Mouse (Mus musculus) B cell, adult 2 months (primary cell): ENCODE measurements around the gene Polr3c.
"Not testable (repeated sequence)": the region's sequence is repeated elsewhere in the genome, so short reads cannot be mapped to it uniquely, and the experiment has no call there.

Experiments used
- DNase-seq, 2 experiments: peaks; one replicate each; pipeline ENCODE4 v3.0.0; 2022

The Polr3c gene

GRCm38 (mm10) chr3:96707903-96708683, 19.3 kb downstream of the Polr3c start, which contains the start of gene Nudt17:
TSS of gene Nudt17 (minus strand) at chr3:96708562.
- DNase-seq = peak; percentile 80 to 86

GRCm38 (mm10) chr3:96706984-96707383, 20.4 kb downstream of the Polr3c start:
- DNase-seq = no peak

- no peak for DNase-seq
Observed at GRCm38 (mm10) chr3:96706217-96706616, 21.2 kb downstream of the Polr3c start.

- DNase-seq = peak; percentile 56 to 57
Observed at GRCm38 (mm10) chr3:96704778-96705177, 22.6 kb downstream of the Polr3c start.

- no peak for DNase-seq
Observed at GRCm38 (mm10) chr3:96701003-96701402, 26.4 kb downstream of the Polr3c start.

GRCm38 (mm10) chr3:96700376-96700775, 27.1 kb downstream of the Polr3c start:
- peak; percentile 50 to 57 for DNase-seq

GRCm38 (mm10) chr3:96698993-96699690, 28.3 kb downstream of the Polr3c start:
- DNase-seq = no peak

- DNase-seq = peak; percentile 88 to 90
Observed at GRCm38 (mm10) chr3:96696766-96697732, 30.4 kb downstream of the Polr3c start.

- peak; percentile 69 to 72 for DNase-seq
Observed at GRCm38 (mm10) chr3:96696198-96696765, 31.1 kb downstream of the Polr3c start, which contains the start of gene Pias3. TSS of gene Pias3 (plus strand) at chr3:96696384.

GRCm38 (mm10) chr3:96693579-96693978, 33.8 kb downstream of the Polr3c start:
- DNase-seq = no peak

GRCm38 (mm10) chr3:96692506-96692905, 34.9 kb downstream of the Polr3c start:
- DNase-seq = no peak

- no peak for DNase-seq
Observed at GRCm38 (mm10) chr3:96690298-96690697, 37.1 kb downstream of the Polr3c start.

GRCm38 (mm10) chr3:96688854-96689253, 38.6 kb downstream of the Polr3c start:
- DNase-seq = no peak

- DNase-seq = not testable (repeated sequence)
Observed at GRCm38 (mm10) chr3:96686057-96686456, 41.4 kb downstream of the Polr3c start.

GRCm38 (mm10) chr3:96684822-96685156, 42.6 kb downstream of the Polr3c start:
- DNase-seq = no peak

GRCm38 (mm10) chr3:96684151-96684821, 43.1 kb downstream of the Polr3c start:
- DNase-seq = no peak

- DNase-seq = no peak
Observed at GRCm38 (mm10) chr3:96683496-96683895, 43.9 kb downstream of the Polr3c start.

- no peak for DNase-seq
Observed at GRCm38 (mm10) chr3:96680269-96680956, 47.0 kb downstream of the Polr3c start.

- DNase-seq = no peak
Observed at GRCm38 (mm10) chr3:96679159-96679674, 48.2 kb downstream of the Polr3c start.

- no peak for DNase-seq
Observed at GRCm38 (mm10) chr3:96678456-96678855, 49.0 kb downstream of the Polr3c start.

GRCm38 (mm10) chr3:96675690-96676089, 51.7 kb downstream of the Polr3c start:
- no peak for DNase-seq
